Mouse (Mus musculus): ENCODE data around the gene Fam19a5. TPM values are rescaled to one million over a fixed set of nuclear protein-coding genes. Genes with fewer than 3 reads are reported as not detected.

The Fam19a5 gene
- 0.72 and 0.91 TPM in 2 replicates for polyA plus RNA-seq (2015; fragmentation: Nextera tagmentation; extraction: Ambion mirVana)

GRCm38 (mm10) chr15:87543599-87544338 lies at the start of gene Fam19a5:
Gene Fam19a5, plus strand, starts transcription at chr15:87544299.
- no peak for DNase-seq (ENCODE audit: low spot score)

- no peak for DNase-seq (ENCODE audit: low spot score)
Measured at GRCm38 (mm10) chr15:87501737-87502136, 42.4 kb upstream of the Fam19a5 start.

DNA sequence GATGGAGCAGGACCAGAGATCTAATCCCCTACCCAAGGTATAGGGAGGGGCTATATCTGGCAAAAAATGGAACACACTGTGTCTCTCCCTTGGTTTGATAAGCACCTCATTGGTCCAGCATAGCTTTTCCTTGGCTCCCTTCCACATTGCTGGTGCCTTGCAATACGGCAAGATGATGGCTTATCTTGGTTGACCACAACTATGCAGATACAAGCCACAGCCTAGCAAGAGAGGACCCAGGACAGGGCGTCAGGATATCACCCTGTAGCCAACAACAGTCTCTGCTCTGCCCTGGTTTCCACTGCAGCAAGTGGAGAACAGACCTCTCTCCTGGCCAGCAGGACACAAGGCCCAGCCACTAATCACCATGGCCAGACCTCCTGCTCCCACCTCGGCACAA lies 36.8 kb upstream of the Fam19a5 start:
- DNase-seq (ENCODE audit: low spot score): no peak

- no peak for DNase-seq (ENCODE audit: low spot score)
Measured at GRCm38 (mm10) chr15:87510886-87511285, 33.2 kb upstream of the Fam19a5 start.

GRCm38 (mm10) chr15:87518161-87518560 lies 25.9 kb upstream of the Fam19a5 start:
- no peak for DNase-seq (ENCODE audit: low spot score)

DNA sequence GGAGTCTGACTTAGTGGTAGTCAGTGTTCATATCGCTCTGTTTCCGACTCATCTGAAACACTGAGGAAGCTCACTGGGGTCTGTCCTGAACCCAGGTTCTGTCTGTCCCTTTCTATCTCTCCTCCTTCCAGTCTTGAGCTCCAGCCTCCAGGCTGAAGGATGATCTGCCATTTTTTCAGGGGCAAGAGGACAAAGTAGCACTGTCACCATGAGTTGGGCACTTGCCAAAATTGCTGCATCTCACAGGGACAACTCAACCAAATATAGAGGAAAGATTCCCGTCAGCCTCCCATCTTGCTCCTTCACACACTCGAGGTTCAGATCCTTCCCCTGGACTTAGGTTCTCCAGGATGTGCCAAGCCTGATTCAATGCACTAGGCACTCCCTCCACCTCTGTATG lies 14.8 kb upstream of the Fam19a5 start:
- no peak for DNase-seq (ENCODE audit: low spot score)

GRCm38 (mm10) chr15:87541656-87542055 lies 2.4 kb upstream of the Fam19a5 start:
- DNase-seq (ENCODE audit: low spot score): no peak

- no peak for DNase-seq (ENCODE audit: low spot score)
Measured at GRCm38 (mm10) chr15:87544401-87545129, 466 bp downstream of the Fam19a5 start.

- DNase-seq (ENCODE audit: low spot score): no peak
Measured at GRCm38 (mm10) chr15:87545130-87545642, 1.1 kb downstream of the Fam19a5 start.

DNA sequence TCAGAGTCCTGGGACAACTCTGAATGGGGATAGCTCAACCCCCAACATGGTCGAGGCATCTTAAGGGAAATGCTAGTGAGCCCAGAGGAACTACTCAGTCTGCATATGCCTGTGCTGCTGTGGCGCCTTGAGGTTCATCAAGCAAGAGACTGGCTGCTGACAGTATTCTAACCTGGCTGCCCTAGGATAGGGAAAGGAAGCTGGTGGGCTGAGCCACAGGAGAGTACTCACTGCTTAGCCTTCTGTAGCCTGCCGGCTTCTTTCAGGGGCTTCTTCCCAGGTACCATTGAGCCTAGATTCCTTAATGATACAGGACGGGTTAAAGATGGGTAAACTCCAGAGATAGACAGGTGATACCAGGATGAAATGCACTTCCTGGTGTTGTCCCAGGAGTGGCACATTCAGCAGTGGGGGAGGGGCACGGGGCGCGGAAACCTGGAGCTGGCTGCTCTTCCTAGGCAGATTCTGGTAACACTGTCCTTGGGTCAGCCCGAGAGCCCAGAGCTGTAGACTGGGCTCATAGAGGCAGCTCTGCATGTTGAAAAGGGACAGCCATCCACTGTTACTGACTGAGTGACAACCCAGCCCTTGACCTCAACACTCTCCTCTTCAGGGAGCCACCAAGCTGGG lies 1.7 kb downstream of the Fam19a5 start:
- DNase-seq (ENCODE audit: low spot score): no peak

- DNase-seq (ENCODE audit: low spot score): no peak
Measured at GRCm38 (mm10) chr15:87547022-87547421, 2.9 kb downstream of the Fam19a5 start.

- no peak for DNase-seq (ENCODE audit: low spot score)
Measured at GRCm38 (mm10) chr15:87549724-87550123, 5.6 kb downstream of the Fam19a5 start.

- DNase-seq (ENCODE audit: low spot score): no peak
Measured at GRCm38 (mm10) chr15:87550756-87551155, 6.7 kb downstream of the Fam19a5 start.

DNA sequence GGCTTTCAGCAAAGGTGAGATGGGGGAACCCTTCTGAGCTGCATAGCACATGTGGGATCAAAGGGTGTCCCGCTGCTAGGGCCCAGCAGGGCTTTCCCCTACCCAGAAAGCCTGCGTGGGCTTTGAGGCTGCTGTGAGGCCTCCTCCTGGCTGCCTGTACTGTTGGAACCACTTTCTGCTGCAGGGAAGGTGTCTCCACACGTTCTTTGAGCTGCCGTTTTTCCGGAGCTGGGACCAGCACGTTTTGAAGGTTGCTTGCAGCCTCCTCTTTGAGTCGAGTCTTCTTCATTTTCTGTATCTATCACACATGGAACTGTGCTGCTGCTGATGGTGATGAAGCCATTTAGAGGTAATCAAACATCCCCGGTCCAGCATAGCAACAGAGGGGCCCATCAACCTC lies 7.5 kb downstream of the Fam19a5 start:
- no peak for DNase-seq (ENCODE audit: low spot score)

DNA sequence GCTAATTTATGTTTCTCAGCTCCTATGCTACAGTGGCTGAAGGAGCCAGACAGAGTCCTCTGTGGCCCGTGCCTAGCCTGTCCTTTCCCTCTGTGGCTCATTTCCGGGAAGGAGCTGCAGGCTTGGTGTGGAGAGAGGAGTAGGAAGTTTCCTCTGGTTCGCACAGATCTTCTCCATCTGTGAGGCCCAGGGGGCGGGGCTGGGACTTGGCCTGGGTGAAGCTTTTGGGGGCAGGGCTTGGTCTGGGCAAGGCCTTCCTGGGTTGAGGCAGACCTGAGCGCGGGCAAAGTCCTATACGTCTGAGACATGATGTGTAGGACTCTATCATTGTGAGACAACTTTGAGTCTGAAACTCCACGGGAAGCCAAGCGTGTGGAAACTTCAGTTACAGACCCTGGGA lies 11.7 kb downstream of the Fam19a5 start:
- DNase-seq (ENCODE audit: low spot score): no peak

DNA sequence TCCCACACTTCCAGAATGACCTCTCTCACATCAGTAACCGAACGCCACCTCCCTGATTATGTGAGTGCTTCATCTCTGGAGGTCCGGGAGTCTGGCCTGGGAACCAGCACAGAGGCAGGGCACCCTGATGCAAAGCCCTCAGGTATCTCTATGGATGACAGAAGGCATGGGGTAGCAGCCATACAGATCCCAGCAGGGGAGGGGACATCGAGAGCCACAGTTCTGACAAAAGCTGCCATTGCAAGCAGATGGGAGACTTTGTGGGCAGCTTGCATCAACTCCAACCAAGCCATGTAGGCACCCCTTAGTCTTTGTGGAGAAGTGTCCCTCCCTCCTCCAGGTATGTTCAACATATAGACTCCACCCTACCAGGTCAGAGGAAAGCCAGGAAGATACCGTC lies 20.2 kb downstream of the Fam19a5 start:
- no peak for DNase-seq (ENCODE audit: low spot score)

GRCm38 (mm10) chr15:87566040-87566929 lies 22.2 kb downstream of the Fam19a5 start:
- DNase-seq (ENCODE audit: low spot score): no peak

GRCm38 (mm10) chr15:87570182-87570581 lies 26.1 kb downstream of the Fam19a5 start:
- no peak for DNase-seq (ENCODE audit: low spot score)

DNA sequence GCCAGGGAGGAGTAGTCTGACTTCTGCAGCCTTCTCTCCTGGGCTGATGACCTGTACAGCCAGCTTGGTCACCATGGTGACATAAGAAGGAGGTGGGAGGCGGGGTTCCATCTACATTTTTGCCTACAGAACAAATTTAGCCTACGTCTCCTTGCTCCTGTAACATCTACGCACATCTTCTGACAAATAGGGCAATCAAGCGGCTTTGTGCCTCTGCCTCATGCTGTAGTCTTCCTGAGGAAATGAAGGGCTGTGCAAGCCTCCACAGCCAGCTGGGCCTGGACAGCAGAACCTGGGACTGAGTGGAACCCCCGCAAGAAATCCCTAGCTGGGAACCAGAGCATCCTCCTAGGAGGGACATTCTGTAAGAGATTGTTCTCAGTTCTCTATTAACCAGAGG lies 35.8 kb downstream of the Fam19a5 start:
- no peak for DNase-seq (ENCODE audit: low spot score)

DNA sequence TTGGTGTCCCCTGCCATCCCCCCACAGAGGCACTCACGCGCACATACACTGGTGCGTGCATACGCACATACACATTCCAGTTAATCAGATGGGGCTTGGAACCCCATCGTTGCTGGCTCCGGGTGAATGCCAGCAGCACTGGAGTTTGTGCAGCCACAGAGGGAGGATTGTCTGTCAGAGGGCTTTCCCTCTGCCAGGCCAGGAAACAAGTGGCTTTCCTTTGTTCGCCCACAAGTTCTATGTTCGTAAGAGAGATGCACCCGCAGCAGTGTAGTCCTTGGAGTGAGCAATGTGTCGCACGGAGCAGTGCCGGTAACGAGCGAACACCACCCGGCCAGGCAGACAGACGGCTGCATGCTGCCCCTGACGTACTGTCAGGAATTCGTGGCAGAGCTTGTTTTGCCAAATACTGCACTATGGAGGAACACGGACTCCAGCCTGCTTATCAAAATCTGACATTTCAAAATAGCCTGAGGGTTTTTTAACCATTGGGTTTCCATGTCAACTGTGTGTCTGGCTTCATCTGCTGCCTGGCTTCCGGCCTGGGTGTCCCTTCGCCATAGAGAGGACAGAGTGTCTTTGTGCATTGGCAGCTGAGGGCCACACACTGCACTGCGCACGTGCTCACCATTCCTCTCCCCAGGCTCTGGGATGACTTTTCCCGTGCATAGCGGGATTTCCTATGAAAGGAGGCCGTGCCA lies 40.0 kb downstream of the Fam19a5 start:
- DNase-seq (ENCODE audit: low spot score): no peak

Data from thymus, postnatal 0 days (tissue).